Mouse (Mus musculus): Measurements from ENCODE around the gene Adgrv1. TPM values are rescaled to one million over a fixed set of nuclear protein-coding genes. Genes with fewer than 3 reads are reported as not detected.
"Not testable (repeated sequence)": the region's sequence is repeated elsewhere in the genome, so short reads cannot be mapped to it uniquely, and the experiment has no call there.

Adgrv1 gene
- 19.1 and 22.0 TPM in 2 replicates for polyA plus RNA-seq (2015; fragmentation: Nextera tagmentation; extraction: Ambion mirVana)

GRCm38 (mm10) chr13:81632720-81633415 lies at the start of gene Adgrv1:
Adgrv1 (minus strand) TSS chr13:81633154.
- Histone ChIP-seq H3K27me3 (no peaks in the 10 kb centered on the region), H3K4me3 (peak within 1 kb of the TSS; percentile 59), H3K9ac (peak within 1 kb of the TSS; percentile 76), H3K27ac (peak within 1 kb of the TSS; percentile 64), H3K36me3 (no peaks in the 10 kb centered on the region), H3K4me2 (peak within 1 kb of the TSS; percentile 92), H3K9me3 (no peaks in the 10 kb centered on the region), H3K4me1 (replicated peaks) (peaks cover 20% of the 10 kb centered on the region)
- peak; percentile 98 for ATAC-seq (ENCODE audit: low FRiP score)
- under 1% methylated on average over 42 of the region's 42 CpGs for WGBS

- H3K9ac ChIP-seq, result no peak overlapping the region
- no peak for ATAC-seq (ENCODE audit: low FRiP score)
- H3K36me3 ChIP-seq, result peaks cover 31% of the 10 kb centered on the region; the same call in 1 of the 2 replicates
- no peak overlapping the region for H3K27ac ChIP-seq
- no peaks in the 10 kb centered on the region for H3K4me1 ChIP-seq (replicated peaks)
- H3K4me3 ChIP-seq, result no peak overlapping the region
- WGBS, result 90% methylated on average over 8 of the region's 8 CpGs
- H3K27me3 ChIP-seq, result no peaks in the 10 kb centered on the region
- H3K9me3 ChIP-seq, result no peaks in the 10 kb centered on the region
- H3K4me2 ChIP-seq, result no peak overlapping the region
Measured at GRCm38 (mm10) chr13:81675333-81675732, 42.4 kb upstream of the Adgrv1 start.

DNA sequence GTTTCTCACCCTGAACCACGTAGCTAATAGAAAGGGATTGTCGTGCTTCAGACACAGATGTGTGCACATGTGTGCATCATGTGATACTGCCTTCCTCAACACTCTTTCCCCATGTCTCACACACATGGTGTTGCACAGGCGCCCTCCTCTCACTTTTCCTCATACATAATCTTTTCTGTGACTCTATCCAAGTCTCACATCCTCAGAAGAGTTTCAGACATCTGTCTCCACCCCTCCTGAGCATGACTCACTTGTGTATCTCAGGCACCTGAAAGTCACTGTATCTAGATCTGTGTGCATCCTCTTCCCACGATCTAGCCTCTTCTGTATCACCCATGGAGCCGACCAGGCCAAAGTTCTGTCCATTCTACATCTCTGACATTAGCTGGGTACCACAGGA lies 34.8 kb upstream of the Adgrv1 start:
- H3K4me1 ChIP-seq (replicated peaks), result no peaks in the 10 kb centered on the region
- no peak overlapping the region for H3K4me3 ChIP-seq
- peaks cover 55% of the 10 kb centered on the region for H3K36me3 ChIP-seq
- H3K27me3 ChIP-seq, result no peaks in the 10 kb centered on the region
- no peak overlapping the region for H3K4me2 ChIP-seq
- H3K9ac ChIP-seq, result no peak overlapping the region
- WGBS, result 94% methylated on average over 5 of the region's 5 CpGs
- no peak overlapping the region for H3K27ac ChIP-seq
- no peaks in the 10 kb centered on the region for H3K9me3 ChIP-seq
- no peak for ATAC-seq (ENCODE audit: low FRiP score)

DNA sequence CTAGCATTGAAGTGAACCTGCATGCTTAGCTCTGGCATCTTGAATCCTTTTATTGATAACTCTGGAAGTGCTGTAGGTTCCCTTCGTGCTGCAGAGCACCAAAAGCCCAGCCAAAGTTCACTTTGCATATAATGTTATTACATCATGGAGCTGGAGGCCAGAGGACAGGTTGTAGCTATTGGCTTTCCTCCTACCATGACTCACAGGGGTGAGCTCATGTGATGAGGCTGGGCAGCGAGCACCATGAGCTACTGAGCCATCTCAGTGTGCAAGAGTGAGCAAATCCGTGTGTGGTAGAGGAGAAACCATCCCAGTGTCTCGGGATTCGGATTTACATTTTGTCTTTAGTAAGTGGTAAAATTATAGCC lies 31.4 kb upstream of the Adgrv1 start:
- Histone ChIP-seq H3K4me2 (no peak overlapping the region), H3K9ac (no peak overlapping the region), H3K27me3 (no peaks in the 10 kb centered on the region), H3K9me3 (no peaks in the 10 kb centered on the region), H3K4me1 (replicated peaks) (peaks cover 9% of the 10 kb centered on the region), H3K36me3 (peaks cover 52% of the 10 kb centered on the region), H3K4me3 (no peak overlapping the region), H3K27ac (no peak overlapping the region)
- no peak for ATAC-seq (ENCODE audit: low FRiP score)
- 94% methylated on average over 5 of the region's 5 CpGs for WGBS

GRCm38 (mm10) chr13:81663566-81664330 lies 30.8 kb upstream of the Adgrv1 start:
- no peak for ATAC-seq (ENCODE audit: low FRiP score)
- peaks cover 13% of the 10 kb centered on the region for H3K4me1 ChIP-seq (replicated peaks)
- no peak overlapping the region for H3K4me2 ChIP-seq
- WGBS, result 88% methylated on average over 12 of the region's 12 CpGs
- H3K36me3 ChIP-seq, result peaks cover 46% of the 10 kb centered on the region
- H3K27me3 ChIP-seq, result no peaks in the 10 kb centered on the region
- no peak overlapping the region for H3K9ac ChIP-seq
- no peak overlapping the region for H3K4me3 ChIP-seq
- H3K27ac ChIP-seq, result no peak overlapping the region
- H3K9me3 ChIP-seq, result no peaks in the 10 kb centered on the region

DNA sequence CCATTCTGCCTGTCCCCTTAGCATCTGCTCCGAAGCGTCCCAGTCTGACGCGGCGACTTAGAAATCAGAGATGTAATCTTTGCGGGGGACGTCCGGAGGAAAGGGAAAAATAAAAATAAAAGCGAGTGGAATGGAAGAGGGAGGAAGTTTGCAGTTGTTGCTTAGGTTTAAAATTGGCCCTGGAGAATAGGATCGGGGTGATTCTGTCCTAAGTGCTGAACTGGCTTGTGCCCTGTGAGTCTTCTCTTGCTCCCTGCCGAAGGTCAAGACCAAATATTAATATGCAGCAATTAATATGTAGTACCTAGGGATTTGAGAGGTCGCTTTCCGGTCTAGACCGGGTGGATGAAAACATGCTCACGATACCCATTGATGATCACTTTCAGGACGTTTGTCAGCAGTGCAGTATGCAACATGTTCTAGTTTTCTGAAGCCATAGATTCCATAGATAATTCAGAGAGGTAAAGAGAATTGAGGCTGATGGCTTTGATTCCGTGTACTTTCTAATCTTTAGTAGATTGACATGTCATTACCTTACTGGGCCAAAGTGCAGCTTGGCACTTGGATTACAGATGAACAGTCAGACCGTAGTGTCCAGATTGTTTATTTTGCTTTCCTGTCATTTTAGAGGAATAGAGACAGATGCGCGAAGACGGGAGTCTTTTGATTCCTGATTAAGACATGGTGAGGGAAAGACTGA lies 25.2 kb upstream of the Adgrv1 start:
- 6% methylated on average over 21 of the region's 21 CpGs for WGBS

DNA sequence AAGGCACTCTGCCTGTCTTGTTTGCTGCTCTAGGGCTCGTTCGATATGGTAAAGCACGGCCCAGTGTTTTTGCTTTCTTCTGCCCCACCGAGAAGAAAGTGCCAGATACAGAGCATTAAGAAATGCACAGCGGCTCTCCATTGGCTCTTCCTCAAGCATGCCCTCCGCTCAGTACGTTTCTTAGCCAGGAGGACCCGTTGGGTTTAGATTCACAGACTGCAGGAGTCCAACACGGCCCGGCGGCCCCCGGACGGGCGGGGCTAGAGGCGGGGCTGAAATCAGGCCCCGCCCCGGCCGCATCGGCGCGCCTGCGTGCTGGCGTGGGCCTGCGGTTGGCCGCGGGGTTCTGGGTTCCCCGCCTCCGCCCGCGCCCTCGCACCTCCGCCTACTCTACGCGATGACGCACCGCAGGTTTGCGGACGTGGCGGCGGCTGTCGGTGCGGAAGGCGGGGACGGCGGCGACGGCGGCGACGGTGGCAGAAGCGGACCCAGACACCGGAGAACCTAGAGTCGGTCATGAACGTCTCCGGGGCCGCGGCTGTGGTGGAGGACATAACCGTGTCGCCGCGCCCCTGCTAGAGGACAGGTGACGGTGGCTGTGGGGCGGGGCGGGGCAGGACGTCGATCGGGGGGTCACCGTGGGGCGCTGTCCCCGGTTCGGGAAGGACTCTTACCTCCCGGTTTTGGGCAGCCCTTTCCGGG lies 24.5 kb upstream of the Adgrv1 start, which contains the start of gene Lysmd3:
Lysmd3 (plus strand) TSS at position 313 of the 702 bp plus-strand sequence.
- H3K4me3 ChIP-seq, result peak within 1 kb of the TSS; percentile 83
- no peaks in the 10 kb centered on the region for H3K27me3 ChIP-seq
- peak within 1 kb of the TSS; percentile 92 for H3K9ac ChIP-seq
- under 1% methylated on average over 65 of the region's 73 CpGs for WGBS
- peaks cover 7% of the 10 kb centered on the region; the same call in 1 of the 2 replicates for H3K36me3 ChIP-seq
- H3K4me1 ChIP-seq (replicated peaks), result peaks cover 26% of the 10 kb centered on the region
- peak; percentile 99 for ATAC-seq (ENCODE audit: low FRiP score)
- H3K4me2 ChIP-seq, result peak within 1 kb of the TSS; percentile 84
- no peaks in the 10 kb centered on the region for H3K9me3 ChIP-seq
- peak within 1 kb of the TSS; percentile 94 for H3K27ac ChIP-seq

More for the DNA sequence above, 25.2 kb upstream of the Adgrv1 start:
- peak; percentile 2 for ATAC-seq (ENCODE audit: low FRiP score)
- peak overlapping the region; percentile 94 for H3K27ac ChIP-seq
- H3K36me3 ChIP-seq, result peaks cover 7% of the 10 kb centered on the region; the same call in 1 of the 2 replicates
- H3K9me3 ChIP-seq, result no peaks in the 10 kb centered on the region
- H3K4me2 ChIP-seq, result peak overlapping the region; percentile 84
- no peaks in the 10 kb centered on the region for H3K27me3 ChIP-seq
- H3K4me1 ChIP-seq (replicated peaks), result peaks cover 26% of the 10 kb centered on the region
- peak overlapping the region; percentile 83 for H3K4me3 ChIP-seq
- peak overlapping the region; percentile 92 for H3K9ac ChIP-seq

- peak overlapping the region; percentile 94 for H3K27ac ChIP-seq
- H3K4me3 ChIP-seq, result peak overlapping the region; percentile 83
- H3K36me3 ChIP-seq, result peaks cover 7% of the 10 kb centered on the region; the same call in 1 of the 2 replicates
- ATAC-seq (ENCODE audit: low FRiP score), result no peak
- WGBS, result 4% methylated on average over 5 of the region's 5 CpGs
- no peaks in the 10 kb centered on the region for H3K9me3 ChIP-seq
- peak overlapping the region; percentile 84 for H3K4me2 ChIP-seq
- H3K9ac ChIP-seq, result peak overlapping the region; percentile 92
- peaks cover 26% of the 10 kb centered on the region for H3K4me1 ChIP-seq (replicated peaks)
- no peaks in the 10 kb centered on the region for H3K27me3 ChIP-seq
Measured at GRCm38 (mm10) chr13:81657008-81657350, 24.0 kb upstream of the Adgrv1 start.

GRCm38 (mm10) chr13:81656091-81656850 lies 23.3 kb upstream of the Adgrv1 start:
- peaks cover 26% of the 10 kb centered on the region for H3K4me1 ChIP-seq (replicated peaks)
- no peak for ATAC-seq (ENCODE audit: low FRiP score)

GRCm38 (mm10) chr13:81650382-81650781 lies 17.4 kb upstream of the Adgrv1 start:
- ATAC-seq (ENCODE audit: low FRiP score); H3K4me3 ChIP-seq; H3K36me3 ChIP-seq; H3K4me2 ChIP-seq; H3K27ac ChIP-seq; H3K9ac ChIP-seq; H3K4me1 ChIP-seq (replicated peaks); H3K27me3 ChIP-seq; H3K9me3 ChIP-seq: not testable (repeated sequence)
- 86% methylated on average over 5 of the region's 6 CpGs for WGBS

More at GRCm38 (mm10) chr13:81656091-81656850, 23.3 kb upstream of the Adgrv1 start:
- Histone ChIP-seq H3K27me3 (no peaks in the 10 kb centered on the region), H3K9ac (no peak overlapping the region), H3K4me2 (peak overlapping the region; percentile 84), H3K4me3 (peak overlapping the region; percentile 83), H3K9me3 (no peaks in the 10 kb centered on the region), H3K36me3 (0 out of 2 replicates have a peak, but pooled peaks cover 2% of the 10 kb centered on the region), H3K27ac (peak overlapping the region; percentile 94)
- 4% methylated on average over 14 of the region's 14 CpGs for WGBS

- Histone ChIP-seq H3K9ac (no peak overlapping the region), H3K9me3 (no peaks in the 10 kb centered on the region), H3K27ac (no peak overlapping the region), H3K4me3 (no peak overlapping the region), H3K36me3 (no peaks in the 10 kb centered on the region), H3K4me1 (replicated peaks) (no peaks in the 10 kb centered on the region; the same call in 1 of the 2 replicates), H3K27me3 (no peaks in the 10 kb centered on the region), H3K4me2 (no peak overlapping the region)
- 87% methylated on average over 6 of the region's 6 CpGs for WGBS
- ATAC-seq (ENCODE audit: low FRiP score), result no peak
Measured at GRCm38 (mm10) chr13:81646348-81646747, 13.4 kb upstream of the Adgrv1 start.
